Mouse (Mus musculus): Measurements from ENCODE around the gene Atp6v0b. TPM values are rescaled to one million over a fixed set of nuclear protein-coding genes. Genes with fewer than 3 reads are reported as not detected.

The Atp6v0b gene
- 100 to 1,000 TPM; 208 to 226 TPM for total RNA-seq (2021)
- polyA plus RNA-seq (2012; rRNA removed) = 597 and 627 TPM in 2 replicates
- long read RNA-seq, transcript Atp6v0b-201 (8 exons, 1,000 nt) = major isoform, 184 of 229 reads
- long read RNA-seq, partial matches to known transcripts = 22 of 229 reads
- long read RNA-seq, other reads (novel, unspliced or antisense) = 22 of 229 reads

- DNase-seq = peak; percentile 96
Observed at GRCm38 (mm10) chr4:117887133-117887532, at the start of gene Atp6v0b. Atp6v0b (minus strand) TSS chr4:117887333.

DNA sequence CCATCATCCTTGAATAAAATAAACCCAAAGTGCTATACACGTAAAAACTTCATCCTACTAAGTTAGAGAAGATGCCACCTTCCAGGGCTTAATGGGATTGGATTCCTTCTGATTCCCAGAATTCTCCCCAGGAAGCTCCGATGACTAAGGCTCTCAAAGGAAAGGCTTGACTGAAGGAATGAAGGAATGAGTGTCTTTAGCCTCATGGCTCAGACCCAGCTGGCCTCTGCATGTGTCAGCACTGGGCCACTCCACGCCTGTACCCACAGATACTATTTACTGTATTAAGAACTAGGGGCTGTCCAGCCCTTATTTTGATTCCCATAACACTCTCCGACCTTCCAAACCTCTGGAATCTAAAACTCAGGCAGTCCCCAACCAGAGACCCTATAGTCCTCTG lies 46.9 kb upstream of the Atp6v0b start:
- no peak for DNase-seq

DNA sequence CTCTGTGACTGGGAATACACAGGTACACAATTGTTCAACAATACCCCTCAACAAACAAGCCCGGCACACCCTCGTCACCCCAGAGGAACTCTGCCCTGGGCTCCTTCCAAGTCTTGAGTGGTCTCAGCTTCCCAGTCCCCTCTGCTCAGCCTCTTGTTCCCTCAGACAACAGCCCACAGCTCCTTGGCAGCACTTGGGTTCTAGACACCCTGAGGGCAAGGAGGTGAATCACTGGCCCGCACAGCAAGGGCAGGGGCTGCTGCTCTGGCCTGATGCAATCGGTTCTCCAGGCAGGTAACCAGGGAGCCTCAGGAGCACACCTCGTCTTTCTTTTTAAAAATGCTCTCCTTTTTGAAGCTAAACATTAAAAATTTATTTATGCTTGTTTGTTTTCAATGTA lies 46.1 kb upstream of the Atp6v0b start:
- no peak for DNase-seq

DNA sequence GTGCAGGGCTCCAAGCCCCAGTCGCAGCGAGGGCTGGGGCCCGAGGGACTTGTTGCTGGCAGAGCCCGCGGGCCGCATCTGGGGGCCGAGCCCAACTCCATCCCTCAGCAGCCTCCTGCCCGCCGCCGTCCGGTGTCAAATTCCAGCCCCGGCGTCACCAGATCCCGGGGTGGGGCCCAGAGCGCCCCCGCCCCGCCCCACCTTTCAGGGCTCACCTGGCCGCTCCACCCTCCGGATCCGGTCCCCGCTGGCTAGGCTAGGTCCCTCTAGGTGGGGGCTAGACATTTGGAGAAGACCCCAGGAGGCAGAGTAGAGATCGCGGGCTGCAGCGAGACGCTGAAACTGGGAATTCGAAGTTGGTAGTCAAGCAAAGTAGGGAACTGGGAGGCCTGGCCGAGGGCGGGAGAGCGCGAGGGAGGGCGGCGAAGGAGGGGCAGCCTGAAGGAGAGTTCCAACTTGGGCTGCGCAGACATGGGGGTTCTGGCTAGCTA lies 42.3 kb upstream of the Atp6v0b start, which contains the start of gene Artn:
Gene Artn, minus strand, starts transcription at position 373 of the 491 bp plus-strand sequence.
- peak; percentile 20 for DNase-seq

- peak; percentile 71 for DNase-seq
Observed at GRCm38 (mm10) chr4:117928699-117929241, 41.6 kb upstream of the Atp6v0b start.

DNA sequence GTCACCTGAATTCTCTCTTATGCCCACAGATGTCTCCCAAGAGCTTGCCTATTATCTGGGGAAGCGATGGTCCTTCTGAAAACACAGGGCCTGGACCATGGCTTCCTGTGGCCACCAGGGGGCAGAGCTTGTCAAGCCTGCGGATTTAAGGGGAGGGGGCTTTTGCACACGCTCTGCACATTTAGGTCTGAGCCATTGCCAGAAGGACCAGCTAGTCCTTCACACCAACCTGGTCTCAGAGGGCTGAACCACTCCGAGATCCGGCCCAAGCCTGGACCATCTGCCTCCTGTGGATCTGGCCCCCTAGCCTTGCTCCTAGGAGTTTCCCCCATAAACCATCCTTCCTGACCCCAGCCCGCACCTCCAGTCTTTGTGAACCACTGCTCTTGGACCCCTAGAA lies 41.1 kb upstream of the Atp6v0b start:
- no peak for DNase-seq

DNA sequence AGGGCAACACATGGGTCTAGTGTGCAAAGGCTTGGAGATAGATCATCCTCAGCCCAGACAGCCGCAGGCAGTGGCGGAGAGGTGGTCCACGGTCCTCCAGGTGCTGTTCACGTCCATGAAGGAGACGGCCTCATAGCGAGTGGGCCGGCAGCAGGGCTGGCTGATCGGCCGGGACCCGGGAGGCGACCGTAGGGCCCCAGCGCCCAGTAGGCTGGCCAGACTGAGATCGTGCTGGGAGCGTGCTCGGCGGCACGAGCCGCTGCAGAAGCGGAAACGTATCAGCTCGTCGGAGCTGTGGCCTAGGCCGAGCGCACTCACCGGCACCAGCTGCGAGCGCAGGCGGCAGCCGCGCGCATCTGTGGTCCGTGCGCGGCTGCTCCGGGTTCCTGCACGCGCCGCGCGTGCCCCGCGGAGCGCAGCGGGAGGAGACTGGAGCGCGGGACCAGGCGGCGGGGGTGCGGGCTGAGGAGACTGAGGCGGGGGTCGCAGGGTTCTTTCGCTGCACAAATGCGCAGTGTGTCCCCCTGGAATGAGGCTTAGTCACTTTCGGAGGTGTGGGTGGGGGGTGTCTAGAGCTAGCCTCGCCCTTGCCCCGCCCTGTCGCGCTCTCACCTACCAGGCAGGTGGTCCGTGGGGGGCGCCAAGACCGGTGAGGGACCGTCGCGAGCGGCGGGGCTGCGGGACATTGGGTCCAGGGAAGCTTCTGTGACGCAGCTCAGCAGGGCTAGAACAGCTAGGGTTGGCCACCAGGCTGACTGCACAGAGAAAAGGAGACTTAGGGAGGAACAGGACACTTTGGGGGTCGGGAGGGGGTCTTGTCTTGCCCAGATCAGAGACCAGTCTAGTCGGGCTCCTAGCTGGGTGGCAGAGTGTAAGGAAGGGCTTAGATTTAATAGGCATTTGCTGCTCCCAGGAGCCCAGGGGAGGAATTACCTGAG lies 39.7 kb upstream of the Atp6v0b start:
- DNase-seq = peak; percentile 47

DNA sequence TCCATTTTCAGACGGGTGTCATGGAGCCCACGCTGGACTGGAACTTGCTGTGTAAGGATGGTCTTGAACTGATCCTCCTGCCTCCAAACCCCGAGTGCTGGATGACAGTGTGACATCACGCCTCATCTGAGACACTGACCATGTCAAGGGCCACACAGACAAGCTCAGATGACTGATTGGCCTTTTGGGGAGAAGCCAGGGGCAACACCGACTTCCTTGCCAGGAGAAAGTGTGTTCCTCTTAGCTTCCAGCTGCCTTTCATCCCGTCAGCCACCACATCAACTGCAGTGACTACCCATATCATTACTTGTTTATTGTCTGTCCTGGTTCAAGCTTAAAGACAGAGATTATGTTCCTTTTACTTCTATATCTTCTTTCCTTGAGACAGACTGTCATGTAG lies 37.8 kb upstream of the Atp6v0b start:
- no peak for DNase-seq

DNA sequence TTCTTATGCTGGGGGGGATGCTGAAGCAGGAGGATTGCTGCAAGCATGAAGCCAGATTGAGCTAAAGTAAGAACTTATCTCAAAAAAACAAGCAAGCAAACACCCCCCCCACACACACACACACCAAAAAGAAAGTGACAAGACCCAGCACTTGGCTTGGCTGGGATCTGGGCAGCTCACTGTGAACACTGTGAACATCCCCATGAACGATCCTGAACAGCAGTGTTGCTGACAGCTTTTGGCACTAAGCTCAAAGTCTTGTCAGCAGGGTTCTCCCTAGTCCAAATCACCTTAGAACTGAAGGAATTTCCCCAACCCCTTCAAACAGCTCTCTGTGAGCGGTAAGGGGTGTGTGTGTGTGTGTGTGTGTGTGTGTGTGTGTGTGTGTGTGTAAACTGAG lies 36.3 kb upstream of the Atp6v0b start:
- DNase-seq = no peak

DNA sequence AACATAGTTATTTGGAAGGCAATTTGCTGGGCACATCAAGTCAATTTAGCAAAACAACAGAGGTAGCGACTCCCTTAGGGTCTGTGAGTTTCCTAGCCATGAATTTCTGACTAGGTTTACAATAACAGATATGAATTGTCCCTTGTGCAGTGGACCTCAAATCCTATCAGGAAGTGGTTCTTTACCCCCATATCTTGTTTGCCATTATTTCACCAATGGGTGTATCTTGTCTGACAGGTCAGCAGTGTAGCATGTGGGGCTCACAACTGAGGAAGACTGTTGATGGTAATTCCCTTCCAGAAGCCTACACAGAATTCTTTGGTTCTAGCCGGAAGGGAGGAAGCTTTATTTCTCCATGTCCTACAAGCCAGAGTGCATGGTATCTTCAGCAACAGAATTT lies 34.2 kb upstream of the Atp6v0b start:
- DNase-seq = no peak

DNA sequence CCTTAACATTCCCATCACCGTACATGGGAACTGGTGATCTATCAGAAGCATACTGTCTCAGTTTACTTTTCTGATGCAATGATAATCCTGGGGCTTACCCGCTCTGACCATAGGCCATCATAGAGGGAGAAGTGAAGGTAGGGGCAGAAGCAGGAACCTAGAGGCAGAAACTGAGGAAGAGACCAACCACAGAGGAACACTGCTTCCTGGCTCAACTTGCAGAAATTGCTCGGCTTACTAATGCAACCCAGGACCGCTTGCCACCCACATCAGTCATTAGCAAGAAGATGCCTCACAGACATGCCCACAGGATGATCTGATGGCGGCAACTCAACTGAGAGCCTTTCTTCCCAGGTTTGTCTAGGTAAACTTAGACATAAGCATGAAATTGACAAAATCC lies 31.6 kb upstream of the Atp6v0b start:
- no peak for DNase-seq

- DNase-seq = no peak
Observed at GRCm38 (mm10) chr4:117918261-117918660, 31.1 kb upstream of the Atp6v0b start.

DNA sequence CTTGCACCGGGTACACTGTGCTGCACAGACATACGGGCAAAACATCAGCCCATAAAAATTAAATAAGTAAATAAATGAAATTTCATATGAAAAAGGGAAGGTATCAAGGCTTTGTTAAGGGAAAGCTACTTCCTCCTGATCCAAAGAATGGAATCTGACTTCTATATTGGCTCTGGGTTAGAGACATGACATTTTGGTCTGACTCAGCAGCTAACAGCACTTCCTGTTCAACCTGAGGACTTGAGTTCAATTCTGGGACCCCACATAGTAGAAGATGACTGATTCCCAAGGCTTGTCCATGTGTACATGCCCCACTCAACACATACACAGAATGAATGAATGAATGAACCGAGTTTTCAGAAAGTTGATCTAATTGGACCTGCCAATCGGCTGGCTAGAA lies 30.7 kb upstream of the Atp6v0b start:
- DNase-seq = no peak

DNA sequence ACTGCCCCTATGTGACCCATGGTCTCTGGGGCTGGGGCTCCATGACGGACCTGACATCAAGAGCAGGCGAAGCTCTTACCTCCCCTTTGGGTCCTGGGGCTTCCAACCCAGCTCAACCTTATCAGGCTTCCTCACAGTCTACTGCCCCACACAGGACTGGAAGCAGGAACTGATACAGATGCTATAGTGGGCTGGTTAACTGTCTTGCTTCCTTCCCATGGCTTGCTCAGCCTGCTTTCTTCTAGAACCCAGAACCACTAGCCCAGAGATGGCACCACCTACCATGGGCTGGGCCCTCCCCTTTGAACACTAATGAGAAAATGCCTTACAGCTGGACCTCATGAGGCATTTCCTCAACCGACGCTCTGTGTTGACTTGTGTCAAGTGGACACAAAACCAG lies 30.3 kb upstream of the Atp6v0b start:
- DNase-seq = no peak

DNA sequence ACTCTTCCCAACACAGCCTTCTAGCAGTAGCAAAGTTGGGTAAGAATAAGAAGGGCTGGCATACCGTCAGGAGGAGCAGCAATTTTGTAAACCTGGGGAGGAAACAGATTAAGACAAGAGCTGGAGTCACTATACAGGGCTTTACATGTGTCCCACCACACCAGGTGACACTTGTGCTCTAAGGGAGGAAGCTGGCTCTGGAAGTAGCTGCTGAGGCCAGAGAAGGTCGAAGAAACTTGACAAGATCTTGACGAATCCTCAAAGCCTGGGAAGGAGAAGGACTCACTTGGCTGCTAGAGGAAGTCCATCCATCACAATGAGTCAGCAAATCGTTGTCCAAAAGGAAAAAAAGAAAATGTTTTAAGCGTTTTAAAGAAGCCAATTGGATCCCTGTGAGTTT lies 29.3 kb upstream of the Atp6v0b start:
- DNase-seq = no peak

GRCm38 (mm10) chr4:117915489-117916105 lies 28.5 kb upstream of the Atp6v0b start:
- no peak for DNase-seq

DNA sequence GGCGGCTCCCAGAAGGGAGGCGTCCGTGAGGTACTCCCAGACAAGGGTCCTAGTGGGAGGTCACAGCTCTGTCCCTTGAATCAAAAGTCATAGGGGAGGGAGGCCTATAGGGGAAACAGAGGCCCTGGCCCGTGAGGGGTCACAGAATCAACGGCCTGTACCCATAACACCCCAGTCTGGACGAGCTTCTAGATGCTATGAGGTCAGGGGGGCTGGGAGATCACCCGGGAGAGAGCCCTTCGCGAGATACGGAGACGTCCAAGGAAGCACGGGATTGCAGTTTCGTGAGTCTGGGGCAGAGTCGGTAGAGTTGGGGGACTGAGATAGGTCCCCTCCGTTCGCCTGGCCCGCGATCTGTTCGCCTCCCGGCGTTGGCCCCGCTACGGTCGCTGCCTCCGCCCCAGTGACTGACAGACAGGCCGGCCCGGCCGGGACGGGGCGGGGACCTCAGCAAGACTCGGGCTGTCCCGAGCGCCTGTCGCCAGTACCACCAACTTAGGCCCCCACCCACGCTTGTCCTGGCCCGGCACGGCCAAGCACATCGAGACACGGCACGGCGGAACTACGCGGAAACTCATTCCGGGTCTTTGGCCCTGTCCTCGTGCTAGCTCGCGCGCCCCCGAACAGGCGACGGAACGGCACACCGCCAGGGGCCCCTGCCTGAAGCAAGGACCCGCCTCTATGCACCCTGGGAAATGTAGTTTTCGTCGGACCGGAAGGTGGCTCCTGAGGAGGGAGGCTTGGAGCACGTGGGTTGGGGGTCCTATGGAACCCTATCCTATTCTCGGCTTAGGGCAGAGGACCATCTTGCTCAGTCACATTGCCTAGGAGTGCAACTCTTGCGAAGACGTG lies 27.7 kb upstream of the Atp6v0b start, which contains the start of gene Ipo13:
Gene Ipo13, minus strand, starts transcription at position 409 of the 852 bp plus-strand sequence.
- DNase-seq = peak; percentile 97

DNA sequence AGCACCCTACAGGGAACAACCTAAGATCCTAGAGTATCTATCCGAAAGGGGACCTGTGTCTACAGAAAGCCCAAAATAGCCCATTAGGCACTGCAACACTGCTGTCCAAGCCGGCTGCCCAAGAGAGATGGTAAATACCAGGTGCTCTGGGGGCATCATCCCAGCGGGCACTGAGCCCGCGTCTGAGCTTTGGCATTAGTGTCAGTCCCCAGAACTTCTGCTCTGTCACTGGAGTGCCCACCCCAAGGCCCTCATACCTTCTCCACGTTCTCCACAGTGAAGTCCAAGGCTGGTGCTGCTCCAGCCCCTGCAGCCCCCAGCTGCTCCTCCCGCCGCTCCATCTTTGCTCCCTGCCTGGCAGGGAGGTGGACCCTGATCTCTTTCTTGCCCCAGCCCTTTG lies 26.9 kb upstream of the Atp6v0b start:
- DNase-seq = no peak

- DNase-seq = no peak
Observed at GRCm38 (mm10) chr4:117913421-117913820, 26.3 kb upstream of the Atp6v0b start.

DNA sequence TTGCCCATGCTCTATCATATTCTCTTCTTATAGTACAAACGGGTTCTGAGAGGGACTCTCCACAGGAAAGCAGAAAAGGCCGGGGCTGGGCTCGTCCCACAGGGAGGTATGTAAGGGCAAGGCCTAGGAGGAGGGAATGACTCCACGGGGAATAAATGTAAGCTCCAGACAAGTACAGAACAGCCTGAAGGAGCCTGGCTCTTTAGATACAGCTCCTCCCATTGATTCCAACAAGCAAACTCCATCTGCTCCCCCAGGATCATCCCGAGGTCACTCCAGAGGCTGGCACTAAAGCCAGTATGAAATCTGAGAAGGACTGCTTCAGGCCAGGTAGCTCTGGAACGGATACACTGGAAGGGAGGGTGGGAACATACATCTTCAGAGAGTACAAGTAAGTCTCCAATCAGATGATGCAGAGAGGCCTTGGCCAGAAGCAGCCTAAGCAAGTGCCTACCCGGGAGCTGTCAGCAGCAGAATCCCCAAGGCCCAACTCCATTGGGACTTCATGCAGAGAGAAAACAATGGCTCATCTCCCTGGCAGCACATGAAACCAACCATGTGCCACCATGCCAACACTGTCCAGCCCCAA lies 25.6 kb upstream of the Atp6v0b start:
- no peak for DNase-seq

DNA sequence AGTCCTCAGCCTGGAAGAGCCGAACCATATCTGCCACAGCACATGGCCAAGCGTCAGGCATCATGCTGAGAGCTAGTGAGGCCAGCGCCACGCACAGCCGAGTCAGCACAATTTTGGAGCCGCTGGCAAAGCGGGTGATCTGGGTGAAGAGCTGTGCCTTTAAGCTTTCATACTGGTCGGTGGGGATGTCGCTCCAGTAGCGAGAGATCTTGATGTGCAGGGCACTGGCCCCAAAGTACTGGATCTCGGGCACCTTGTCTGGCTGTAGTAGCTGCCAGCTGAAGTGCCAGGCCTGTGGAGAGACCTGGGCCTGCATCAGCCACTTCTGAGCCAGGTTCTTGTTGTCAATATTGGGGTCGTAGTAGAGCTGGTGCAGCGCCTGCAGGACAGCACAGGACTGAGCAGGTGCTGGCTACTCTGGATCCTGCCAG lies 25.0 kb upstream of the Atp6v0b start:
- no peak for DNase-seq

Measured in adrenal gland, adult 2 months (tissue).